Mouse (Mus musculus) neural tube, embryonic 14.5 days (tissue): Measurements from ENCODE around the gene Spa17. TPM values are rescaled to one million over a fixed set of nuclear protein-coding genes. Genes with fewer than 3 reads are reported as not detected.

Experiments used
- ATAC-seq: fragments of 200-750 bp; cut with Nextera tagmentation; 2 replicates; pipeline ENCODE4 v1.8.0; 2017; ENCODE audit warnings: low read depth, mild to moderate bottlenecking, moderate TSS enrichment, moderate library complexity
- H3K27ac ChIP-seq: fragments of 300-500 bp; sonication (generic); 2 replicates; pipeline ENCODE4 v1.5.1; 2014; ENCODE audit warnings: low read depth, mild to moderate bottlenecking, control low read depth, low read length, moderate library complexity, mixed read lengths
- H3K27me3 ChIP-seq: fragments of 300-500 bp; sonication (generic); 2 replicates; pipeline ENCODE4 v1.6.1; 2014; ENCODE audit warnings: low read length; ENCODE audit not compliant: control insufficient read depth, insufficient read depth
- H3K36me3 ChIP-seq: fragments of 300-500 bp; sonication (generic); 2 replicates; pipeline ENCODE4 v1.6.1; 2014; ENCODE audit warnings: low read length, mixed read lengths; ENCODE audit not compliant: control insufficient read depth, insufficient read depth
- H3K4me1 ChIP-seq: fragments of 300-500 bp; sonication (generic); 2 replicates; pipeline ENCODE4 v1.6.1; 2014; ENCODE audit warnings: low read length; ENCODE audit not compliant: control insufficient read depth, insufficient read depth
- H3K4me2 ChIP-seq: fragments of 300-500 bp; sonication (generic); 2 replicates; pipeline ENCODE4 v1.6.1; 2014; ENCODE audit warnings: mild to moderate bottlenecking, low read depth, low read length, control low read depth
- H3K4me3 ChIP-seq: fragments of 300-500 bp; sonication (generic); 2 replicates; pipeline ENCODE4 v1.5.1; 2014; ENCODE audit warnings: low read depth, low read length, control low read depth, mixed read lengths
- H3K9ac ChIP-seq: fragments of 300-500 bp; sonication (generic); replicated peaks from 2 replicates; pipeline ENCODE4 v1.6.1; 2014; ENCODE audit warnings: low read depth, mild to moderate bottlenecking, control low read depth, low read length, mixed read lengths
- H3K9me3 ChIP-seq: fragments of 300-500 bp; sonication (generic); 2 replicates; pipeline ENCODE4 v1.6.1; 2016; ENCODE audit warnings: low read length; ENCODE audit not compliant: control insufficient read depth
- whole genome bisulfite sequencing: fragments of 180-500 bp; shearing (Covaris S2); extraction: QIAGEN DNeasy Blood & Tissue Kit; methylation state at CpG from one replicate; pipeline ENCODE4 v1.1.7; 2014; 5-methylcytosine and 5-hydroxymethylcytosine counted together
- polyA plus RNA-seq: library from polyadenylated mRNA; unstranded; fragments of >200 nt; fragmentation: Nextera tagmentation; extraction: Ambion mirVana; gene quantifications from 2 replicates; pipeline ENCODE4 v1.2.1, GENCODE M21; 2014

The Spa17 gene
- polyA plus RNA-seq, 1 experiment from 2014 or later: 11.2 TPM

GRCm38 (mm10) chr9:37625641-37626040 lies 12.1 kb upstream of the Spa17 start:
- no peaks in the 10 kb centered on the region for H3K9me3 ChIP-seq
- H3K4me2 ChIP-seq: peak overlapping the region; percentile 28; the same call in 1 of the 2 replicates
- ATAC-seq: peak; percentile 88
- no peak overlapping the region for H3K4me3 ChIP-seq
- peaks cover 15% of the 10 kb centered on the region for H3K4me1 ChIP-seq
- peak overlapping the region; percentile 83 for H3K27ac ChIP-seq
- H3K27me3 ChIP-seq: no peaks in the 10 kb centered on the region
- H3K36me3 ChIP-seq: no peaks in the 10 kb centered on the region
- WGBS: 8% methylated on average over 7 of the region's 7 CpGs
- peak overlapping the region; percentile 29 for H3K9ac ChIP-seq

- H3K36me3 ChIP-seq: no peaks in the 10 kb centered on the region
- peak overlapping the region; percentile 29; the same call in 1 of the 2 replicates for H3K9ac ChIP-seq
- H3K27ac ChIP-seq: peak overlapping the region; percentile 83
- H3K27me3 ChIP-seq: no peaks in the 10 kb centered on the region
- peak; percentile 66 for ATAC-seq
- 21% methylated on average over 3 of the region's 3 CpGs for WGBS
- no peak overlapping the region for H3K4me3 ChIP-seq
- no peaks in the 10 kb centered on the region for H3K9me3 ChIP-seq
- H3K4me2 ChIP-seq: peak overlapping the region; percentile 28; the same call in 1 of the 2 replicates
- H3K4me1 ChIP-seq: peaks cover 15% of the 10 kb centered on the region
Observed at GRCm38 (mm10) chr9:37625129-37625528, 11.6 kb upstream of the Spa17 start.

GRCm38 (mm10) chr9:37624502-37624901 lies 11.0 kb upstream of the Spa17 start:
- no peak overlapping the region for H3K4me2 ChIP-seq
- ATAC-seq: no peak
- no peak overlapping the region for H3K9ac ChIP-seq
- no peak overlapping the region for H3K27ac ChIP-seq
- H3K4me3 ChIP-seq: no peak overlapping the region
- no peaks in the 10 kb centered on the region for H3K27me3 ChIP-seq
- H3K4me1 ChIP-seq: peaks cover 15% of the 10 kb centered on the region
- no peaks in the 10 kb centered on the region for H3K9me3 ChIP-seq
- 73% methylated on average over 1 of the region's 1 CpGs for WGBS
- no peaks in the 10 kb centered on the region for H3K36me3 ChIP-seq

- H3K4me3 ChIP-seq: no peak overlapping the region
- no peaks in the 10 kb centered on the region for H3K27me3 ChIP-seq
- H3K36me3 ChIP-seq: no peaks in the 10 kb centered on the region
- no peaks in the 10 kb centered on the region for H3K9me3 ChIP-seq
- peaks cover 15% of the 10 kb centered on the region for H3K4me1 ChIP-seq
- ATAC-seq: no peak
- WGBS: 76% methylated on average over 3 of the region's 3 CpGs
- H3K4me2 ChIP-seq: no peak overlapping the region
- no peak overlapping the region for H3K9ac ChIP-seq
- no peak overlapping the region for H3K27ac ChIP-seq
Observed at GRCm38 (mm10) chr9:37623981-37624380, 10.5 kb upstream of the Spa17 start.

- Histone ChIP-seq H3K36me3 (no peaks in the 10 kb centered on the region), H3K4me1 (peaks cover 9% of the 10 kb centered on the region), H3K27ac (no peak overlapping the region), H3K9me3 (no peaks in the 10 kb centered on the region), H3K4me2 (no peak overlapping the region), H3K27me3 (no peaks in the 10 kb centered on the region), H3K4me3 (no peak overlapping the region), H3K9ac (no peak overlapping the region)
- 85% methylated on average over 6 of the region's 6 CpGs for WGBS
- no peak for ATAC-seq
Observed at GRCm38 (mm10) chr9:37621290-37621689, 7.8 kb upstream of the Spa17 start.

GRCm38 (mm10) chr9:37616770-37617169 lies 3.2 kb upstream of the Spa17 start:
- Histone ChIP-seq H3K27ac (no peak overlapping the region), H3K4me1 (peaks cover 3% of the 10 kb centered on the region; the same call in 1 of the 2 replicates), H3K9me3 (no peaks in the 10 kb centered on the region), H3K9ac (no peak overlapping the region), H3K27me3 (no peaks in the 10 kb centered on the region), H3K4me3 (no peak overlapping the region), H3K36me3 (no peaks in the 10 kb centered on the region), H3K4me2 (no peak overlapping the region)
- WGBS: 64% methylated on average over 2 of the region's 2 CpGs
- ATAC-seq: no peak

- H3K9me3 ChIP-seq: no peaks in the 10 kb centered on the region
- H3K4me1 ChIP-seq: peaks cover 3% of the 10 kb centered on the region; the same call in 1 of the 2 replicates
- no peak overlapping the region for H3K4me3 ChIP-seq
- no peak overlapping the region for H3K9ac ChIP-seq
- ATAC-seq: no peak
- no peaks in the 10 kb centered on the region for H3K36me3 ChIP-seq
- H3K27me3 ChIP-seq: no peaks in the 10 kb centered on the region
- 69% methylated on average over 5 of the region's 5 CpGs for WGBS
- H3K27ac ChIP-seq: no peak overlapping the region
- H3K4me2 ChIP-seq: no peak overlapping the region
Observed at GRCm38 (mm10) chr9:37615220-37615619, 1.7 kb upstream of the Spa17 start.

GRCm38 (mm10) chr9:37614316-37614715 lies 794 bp upstream of the Spa17 start:
- Histone ChIP-seq H3K4me2 (peak overlapping the region; percentile 53), H3K9me3 (no peaks in the 10 kb centered on the region), H3K4me1 (peaks cover 3% of the 10 kb centered on the region; the same call in 1 of the 2 replicates), H3K27ac (no peak overlapping the region), H3K4me3 (peak overlapping the region; percentile 54; the same call in 1 of the 2 replicates), H3K9ac (no peak overlapping the region; the same call in 1 of the 2 replicates), H3K27me3 (no peaks in the 10 kb centered on the region), H3K36me3 (no peaks in the 10 kb centered on the region)
- peak; percentile 25; the same call in 1 of the 2 replicates for ATAC-seq

- H3K27ac ChIP-seq: peak overlapping the region; percentile 35; the same call in 1 of the 2 replicates
- ATAC-seq: no peak
- H3K4me3 ChIP-seq: peak overlapping the region; percentile 54
- no peaks in the 10 kb centered on the region for H3K9me3 ChIP-seq
- no peaks in the 10 kb centered on the region for H3K36me3 ChIP-seq
- peak overlapping the region; percentile 53 for H3K4me2 ChIP-seq
- H3K4me1 ChIP-seq: peaks cover 3% of the 10 kb centered on the region; the same call in 1 of the 2 replicates
- WGBS: 26% methylated on average over 6 of the region's 6 CpGs
- peak overlapping the region; percentile 48 for H3K9ac ChIP-seq
- no peaks in the 10 kb centered on the region for H3K27me3 ChIP-seq
Observed at GRCm38 (mm10) chr9:37613911-37614280, 374 bp upstream of the Spa17 start.
